Mouse (Mus musculus) forebrain, embryonic 14.5 days (tissue): ENCODE measurements around the gene Sh2d6. TPM values are rescaled to one million over a fixed set of nuclear protein-coding genes. Genes with fewer than 3 reads are reported as not detected.
A peak's percentile ranks its signal among the peaks of the same experiment; 100 is the strongest.

Experiments
- ATAC-seq: fragments of 200-750 bp; cut with Nextera tagmentation; 2 replicates; pipeline ENCODE4 v1.8.0; 2017; ENCODE audit warnings: mild to moderate bottlenecking, moderate library complexity
- DNase-seq: peaks from one replicate; pipeline ENCODE4 v3.0.0-alpha.2; 2015; ENCODE audit warnings: low spot score
- H3K27ac ChIP-seq: fragments of 300-500 bp; sonication (generic); 2 replicates; pipeline ENCODE4 v1.5.1; 2014; ENCODE audit warnings: low read depth, mild to moderate bottlenecking, control low read depth, low read length, moderate library complexity
- H3K27me3 ChIP-seq: fragments of 300-500 bp; sonication (generic); replicated peaks from 2 replicates; pipeline ENCODE4 v1.6.1; 2014; ENCODE audit warnings: low read length, control low read depth, mixed read lengths; ENCODE audit not compliant: control insufficient read depth, insufficient read depth
- H3K36me3 ChIP-seq: fragments of 300-500 bp; sonication (generic); 2 replicates; pipeline ENCODE4 v1.6.1; 2014; ENCODE audit warnings: low read length, control low read depth; ENCODE audit not compliant: control insufficient read depth, insufficient read depth
- H3K4me1 ChIP-seq: fragments of 300-500 bp; sonication (generic); 2 replicates; pipeline ENCODE4 v1.6.1; 2014; ENCODE audit warnings: antibody characterized with exemption, low read length, control low read depth; ENCODE audit not compliant: control insufficient read depth, insufficient read depth
- H3K4me2 ChIP-seq: fragments of 300-500 bp; sonication (generic); 2 replicates; pipeline ENCODE4 v1.6.1; 2014; ENCODE audit warnings: mild to moderate bottlenecking, control low read depth, low read length
- H3K4me3 ChIP-seq: fragments of 300-500 bp; sonication (generic); 2 replicates; pipeline ENCODE4 v1.5.1; 2014; ENCODE audit warnings: low read depth, low read length, control low read depth
- H3K9ac ChIP-seq: fragments of 300-500 bp; sonication (generic); 2 replicates; pipeline ENCODE4 v1.6.1; 2014; ENCODE audit warnings: mild to moderate bottlenecking, low read length, control low read depth, moderate library complexity
- H3K9me3 ChIP-seq: fragments of 300-500 bp; sonication (generic); replicated peaks from 2 replicates; pipeline ENCODE4 v1.6.1; 2016; ENCODE audit warnings: low read length, control low read depth, mixed read lengths; ENCODE audit not compliant: control insufficient read depth
- WGBS: fragments of 180-500 bp; shearing (Covaris S2); extraction: QIAGEN DNeasy Blood & Tissue Kit; methylation state at CpG from one replicate; pipeline ENCODE4 v1.1.7; 2014; 5-methylcytosine and 5-hydroxymethylcytosine counted together
- polyA plus RNA-seq: library from polyadenylated mRNA; unstranded; fragments of >200 nt; fragmentation: Nextera tagmentation; extraction: Ambion mirVana; gene quantifications from 2 replicates; pipeline ENCODE4 v1.2.1, GENCODE M21; 2014

The Sh2d6 gene
- 0.60 TPM in 1 of 2 replicates, not detected in the other for polyA plus RNA-seq

DNA sequence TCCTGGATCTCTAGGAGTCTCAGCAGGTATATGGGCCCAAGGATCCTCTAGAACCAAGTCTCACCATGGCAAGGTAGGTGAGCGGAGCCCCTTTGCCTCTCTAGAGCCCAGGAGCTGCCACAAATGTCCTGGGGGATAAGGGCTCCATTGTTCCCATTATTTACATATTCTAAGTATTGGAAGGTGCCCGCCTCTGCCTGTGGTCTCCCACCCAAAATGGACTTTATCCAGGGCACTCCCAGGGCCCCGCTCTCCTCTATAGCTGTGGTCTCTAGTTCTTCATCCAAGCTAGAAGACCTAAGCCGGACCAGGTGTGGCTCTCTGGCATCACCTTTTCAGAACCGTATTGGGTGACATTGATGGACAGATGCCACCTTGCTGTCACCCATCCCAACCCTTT lies at the start of gene Sh2d6:
Gene Sh2d6 (minus strand): TSS at position 101 of the 400 bp plus-strand sequence.
- no peak within 1 kb of the TSS for H3K9ac ChIP-seq

DNA sequence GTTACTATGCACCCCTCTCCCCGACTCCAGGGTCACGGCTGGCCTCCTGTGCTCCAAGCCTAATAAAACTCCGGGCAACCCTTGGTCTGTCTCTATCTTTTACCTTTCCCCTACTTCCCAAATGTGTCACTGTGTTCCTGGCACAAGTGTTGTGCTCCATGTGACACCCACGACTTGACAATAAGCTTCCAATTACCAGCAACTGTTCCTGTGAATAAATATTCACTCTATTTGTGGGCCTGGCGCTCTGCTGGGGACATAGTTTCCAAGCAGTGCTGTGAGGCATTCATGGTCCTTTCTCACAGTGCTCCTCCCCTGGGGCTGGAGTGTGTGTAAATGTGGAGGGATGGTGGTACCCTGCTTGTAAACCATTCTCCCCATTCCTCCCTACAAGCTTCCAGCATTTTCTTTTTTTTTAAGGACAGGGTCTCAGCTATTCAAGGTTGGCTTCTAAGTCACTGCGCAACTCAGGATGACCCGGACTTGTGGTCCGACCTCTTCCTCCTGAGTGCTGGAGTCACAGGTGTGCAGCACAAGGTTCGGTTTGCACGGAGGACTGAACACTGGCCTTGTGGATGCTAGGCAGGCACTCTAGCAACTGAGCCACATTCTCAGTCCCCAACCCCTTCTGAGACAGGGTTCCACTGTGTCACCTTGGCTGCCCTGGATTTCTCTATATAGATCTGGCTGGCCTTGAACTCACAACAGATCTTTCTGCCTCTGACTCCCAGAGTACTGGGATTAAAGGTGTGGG lies 49.3 kb upstream of the Sh2d6 start:
- WGBS, result 88% methylated on average over 10 of the region's 10 CpGs
- no peaks in the 10 kb centered on the region for H3K4me1 ChIP-seq
- H3K27ac ChIP-seq, result no peak overlapping the region
- ATAC-seq, result no peak
- no peaks in the 10 kb centered on the region for H3K9me3 ChIP-seq
- H3K4me2 ChIP-seq, result no peak overlapping the region
- H3K36me3 ChIP-seq, result peaks cover 14% of the 10 kb centered on the region; the same call in 1 of the 2 replicates
- DNase-seq, result no peak
- no peaks in the 10 kb centered on the region for H3K27me3 ChIP-seq
- no peak overlapping the region for H3K4me3 ChIP-seq
- no peak overlapping the region for H3K9ac ChIP-seq

More for the DNA sequence above, at the start of gene Sh2d6:
- DNase-seq, result no peak
- Histone ChIP-seq H3K36me3 (no peaks in the 10 kb centered on the region), H3K4me1 (peaks cover 20% of the 10 kb centered on the region), H3K27me3 (no peaks in the 10 kb centered on the region), H3K4me3 (no peak within 1 kb of the TSS), H3K27ac (peak within 1 kb of the TSS; percentile 94), H3K4me2 (no peak within 1 kb of the TSS), H3K9me3 (no peaks in the 10 kb centered on the region)
- 89% methylated on average over 5 of the region's 5 CpGs for WGBS
- no peak for ATAC-seq

DNA sequence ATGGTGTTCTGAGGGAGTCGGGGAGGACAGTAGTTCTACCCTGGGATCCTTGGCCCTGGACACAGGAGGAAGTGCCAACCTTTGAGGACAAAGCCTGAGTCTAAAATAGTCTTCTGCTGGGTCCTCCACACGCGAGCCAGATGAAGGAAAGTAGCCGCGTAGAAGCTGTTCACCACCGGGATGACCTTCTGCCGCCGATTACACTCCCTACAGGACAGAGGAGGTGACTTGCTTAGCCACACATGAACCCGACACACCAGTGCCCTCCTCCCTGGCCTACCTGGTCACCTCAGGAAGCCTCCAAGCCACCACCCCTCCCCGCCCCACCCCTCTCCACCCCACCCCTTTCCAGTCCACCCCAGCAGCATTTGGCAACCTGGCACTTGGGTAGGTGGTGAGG lies 47.2 kb upstream of the Sh2d6 start:
- H3K9ac ChIP-seq, result no peak overlapping the region
- H3K4me2 ChIP-seq, result no peak overlapping the region
- ATAC-seq (no peak), DNase-seq (no peak)
- H3K36me3 ChIP-seq, result peaks cover 3% of the 10 kb centered on the region; the same call in 1 of the 2 replicates
- 92% methylated on average over 10 of the region's 10 CpGs for WGBS
- H3K27ac ChIP-seq, result no peak overlapping the region
- no peaks in the 10 kb centered on the region for H3K9me3 ChIP-seq
- H3K27me3 ChIP-seq, result no peaks in the 10 kb centered on the region
- H3K4me3 ChIP-seq, result no peak overlapping the region
- H3K4me1 ChIP-seq, result no peaks in the 10 kb centered on the region

DNA sequence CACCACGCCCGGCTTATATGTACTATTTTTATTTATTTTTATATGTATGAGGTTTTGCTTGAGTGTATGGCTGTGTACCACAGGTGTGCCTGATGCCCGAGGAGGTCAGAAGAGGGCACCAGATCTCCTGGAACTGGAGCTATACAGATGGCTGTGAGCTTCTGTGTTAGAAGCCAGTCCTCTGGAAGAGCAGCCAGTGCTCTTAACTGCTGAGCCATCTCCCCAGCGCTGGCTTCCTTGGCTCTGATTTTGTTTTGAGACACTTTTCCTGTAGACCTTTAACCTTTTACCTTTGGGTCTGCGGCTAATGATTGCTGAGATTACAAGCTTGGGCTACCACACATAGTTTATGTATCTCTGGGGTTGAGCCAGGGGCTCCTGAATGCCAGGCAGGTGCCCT lies 46.0 kb upstream of the Sh2d6 start:
- 89% methylated on average over 5 of the region's 5 CpGs for WGBS

DNA sequence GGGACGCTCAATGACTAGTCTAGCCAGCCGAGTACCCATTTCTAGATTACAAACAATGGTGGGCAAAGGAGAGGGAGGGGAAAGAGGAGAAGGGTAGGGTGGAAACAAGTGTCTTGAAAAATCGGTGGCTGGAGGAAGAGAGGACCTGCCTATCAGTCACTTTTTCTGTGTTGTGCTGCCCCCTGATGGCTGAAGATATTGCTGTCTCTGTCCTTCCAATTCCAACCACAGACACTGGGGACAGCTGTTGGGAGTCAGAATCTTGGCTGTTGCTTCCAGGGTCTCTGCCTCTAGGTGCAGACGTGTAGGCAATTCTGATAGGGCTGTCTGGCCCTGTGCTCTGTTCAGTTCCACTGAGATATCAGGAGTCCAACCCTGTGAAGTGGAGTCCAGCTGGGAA lies 44.5 kb upstream of the Sh2d6 start:
- DNase-seq (peak; percentile 88), ATAC-seq (peak; percentile 94)
- Histone ChIP-seq H3K4me3 (no peak overlapping the region), H3K27ac (no peak overlapping the region), H3K9me3 (no peaks in the 10 kb centered on the region), H3K9ac (peak overlapping the region; percentile 21; the same call in 1 of the 2 replicates), H3K4me2 (no peak overlapping the region), H3K4me1 (no peaks in the 10 kb centered on the region), H3K36me3 (peaks cover 3% of the 10 kb centered on the region; the same call in 1 of the 2 replicates), H3K27me3 (no peaks in the 10 kb centered on the region)
- WGBS, result 1% methylated on average over 4 of the region's 4 CpGs

More for the DNA sequence above, 46.0 kb upstream of the Sh2d6 start:
- no peaks in the 10 kb centered on the region for H3K4me1 ChIP-seq
- no peak overlapping the region for H3K27ac ChIP-seq
- ATAC-seq (no peak), DNase-seq (no peak)
- no peak overlapping the region for H3K4me2 ChIP-seq
- no peaks in the 10 kb centered on the region for H3K27me3 ChIP-seq
- H3K36me3 ChIP-seq, result peaks cover 3% of the 10 kb centered on the region; the same call in 1 of the 2 replicates
- H3K9ac ChIP-seq, result no peak overlapping the region
- H3K9me3 ChIP-seq, result no peaks in the 10 kb centered on the region
- H3K4me3 ChIP-seq, result no peak overlapping the region

DNA sequence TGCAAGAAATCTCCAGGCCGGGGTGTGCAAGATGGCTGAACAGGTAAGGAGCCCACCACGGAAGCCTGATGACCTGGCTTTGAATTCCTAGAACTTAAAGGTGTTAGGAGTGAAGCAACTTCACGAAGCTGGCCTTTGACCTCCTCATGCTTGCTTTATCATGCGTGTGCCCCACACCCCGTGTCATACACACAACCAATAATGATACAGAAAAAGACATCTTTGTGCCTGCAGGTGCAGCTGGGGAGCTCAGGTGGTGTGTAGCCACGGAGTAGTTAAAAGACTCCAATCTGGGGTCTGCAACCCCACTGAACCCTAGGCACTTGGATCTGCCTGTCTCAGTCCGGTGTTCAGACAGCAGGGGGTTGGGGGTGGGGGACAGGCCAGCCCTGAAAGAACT lies 44.0 kb upstream of the Sh2d6 start:
- DNase-seq (no peak), ATAC-seq (peak; percentile 4; the same call in 1 of the 2 replicates)
- Histone ChIP-seq H3K4me2 (no peak overlapping the region), H3K36me3 (peaks cover 3% of the 10 kb centered on the region; the same call in 1 of the 2 replicates), H3K9ac (no peak overlapping the region; the same call in 1 of the 2 replicates), H3K27ac (no peak overlapping the region), H3K4me3 (no peak overlapping the region), H3K27me3 (no peaks in the 10 kb centered on the region), H3K9me3 (no peaks in the 10 kb centered on the region), H3K4me1 (no peaks in the 10 kb centered on the region)
- 76% methylated on average over 7 of the region's 7 CpGs for whole genome bisulfite sequencing

DNA sequence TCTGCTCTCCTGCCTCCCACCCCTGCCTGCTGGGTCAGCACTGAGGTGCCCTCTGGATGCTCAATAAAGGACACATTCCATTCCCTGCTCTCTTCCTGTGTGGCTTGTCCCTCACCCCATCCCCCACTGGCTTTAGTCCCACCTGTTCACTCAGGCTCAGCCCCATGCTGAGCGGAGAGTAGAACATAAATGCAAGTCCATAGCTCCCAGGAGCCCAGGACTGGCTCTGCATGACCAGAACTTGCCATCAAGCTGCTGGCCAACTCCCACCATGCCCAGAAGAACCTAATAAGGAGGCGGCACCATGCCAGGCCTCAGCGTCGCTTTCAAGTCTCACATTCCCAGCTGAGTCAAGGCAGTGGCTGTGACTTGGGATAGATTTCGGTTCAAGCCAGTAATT lies 41.4 kb upstream of the Sh2d6 start:
- WGBS, result 73% methylated on average over 5 of the region's 5 CpGs
- no peak overlapping the region for H3K27ac ChIP-seq
- peaks cover under 1% of the 10 kb centered on the region; the same call in 1 of the 2 replicates for H3K36me3 ChIP-seq
- H3K4me1 ChIP-seq, result no peaks in the 10 kb centered on the region
- H3K9ac ChIP-seq, result no peak overlapping the region
- H3K27me3 ChIP-seq, result no peaks in the 10 kb centered on the region
- no peak for ATAC-seq
- no peak overlapping the region for H3K4me2 ChIP-seq
- no peak for DNase-seq
- H3K4me3 ChIP-seq, result no peak overlapping the region
- H3K9me3 ChIP-seq, result no peaks in the 10 kb centered on the region

DNA sequence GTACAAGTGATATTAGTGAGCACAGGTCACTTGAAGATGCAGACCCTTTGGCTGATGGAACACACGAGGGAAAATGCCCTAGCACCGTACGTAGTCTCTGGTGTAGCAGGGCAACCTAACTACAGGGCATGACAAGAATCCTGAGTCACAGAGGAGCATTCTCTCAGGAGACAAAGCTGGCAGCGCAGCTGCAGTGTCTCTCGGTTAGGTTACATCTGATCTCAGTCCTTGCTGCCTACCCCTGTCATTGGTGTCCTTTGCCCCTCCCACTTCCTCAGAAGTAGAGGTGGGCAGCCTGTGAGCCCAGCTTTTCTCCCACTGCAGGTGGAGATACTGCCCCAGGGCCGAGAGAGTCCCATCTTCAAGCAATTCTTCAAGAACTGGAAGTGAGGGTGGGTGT lies 41.0 kb upstream of the Sh2d6 start:
- H3K4me3 ChIP-seq, result no peak overlapping the region
- H3K27ac ChIP-seq, result no peak overlapping the region
- no peak for DNase-seq
- H3K4me1 ChIP-seq, result no peaks in the 10 kb centered on the region
- H3K9ac ChIP-seq, result no peak overlapping the region
- 57% methylated on average over 6 of the region's 6 CpGs for WGBS
- no peak for ATAC-seq
- no peaks in the 10 kb centered on the region for H3K36me3 ChIP-seq
- no peaks in the 10 kb centered on the region for H3K9me3 ChIP-seq
- H3K27me3 ChIP-seq, result no peaks in the 10 kb centered on the region
- H3K4me2 ChIP-seq, result no peak overlapping the region

DNA sequence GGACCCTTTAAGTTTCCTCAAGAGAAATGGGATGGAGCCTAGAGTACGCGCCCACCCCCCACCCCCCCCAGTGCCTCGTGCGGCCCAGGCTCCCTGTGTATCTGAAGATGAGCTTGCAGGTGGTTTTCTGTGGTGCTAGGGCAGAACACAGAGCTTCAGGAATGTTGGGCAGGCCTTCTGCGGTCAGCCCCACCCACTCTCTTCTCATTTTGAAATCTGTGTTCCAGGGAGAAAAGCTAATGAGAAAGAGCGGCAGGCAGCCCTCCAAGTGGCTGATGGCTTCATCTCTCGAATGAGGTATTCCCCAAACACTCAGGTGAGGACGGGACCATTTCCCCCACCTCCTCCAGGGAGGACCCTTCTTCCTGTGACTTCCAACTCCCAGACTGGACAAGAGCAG lies 39.3 kb upstream of the Sh2d6 start:
- Histone ChIP-seq H3K4me3 (no peak overlapping the region), H3K36me3 (no peaks in the 10 kb centered on the region), H3K4me1 (no peaks in the 10 kb centered on the region), H3K27ac (no peak overlapping the region), H3K9me3 (no peaks in the 10 kb centered on the region), H3K27me3 (no peaks in the 10 kb centered on the region), H3K9ac (no peak overlapping the region), H3K4me2 (no peak overlapping the region)
- DNase-seq (no peak), ATAC-seq (no peak)
- 68% methylated on average over 8 of the region's 8 CpGs for WGBS
